Mouse (Mus musculus) stomach, embryonic 16.5 days (tissue): Measurements from ENCODE around the gene Mad2l2. TPM values are rescaled to one million over a fixed set of nuclear protein-coding genes. Genes with fewer than 3 reads are reported as not detected.
"Not testable (repeated sequence)": the region's sequence is repeated elsewhere in the genome, so short reads cannot be mapped to it uniquely, and the experiment has no call there.

Experiments used
- ATAC-seq: fragments of 200-750 bp; cut with Nextera tagmentation; 2 replicates; pipeline ENCODE4 v1.8.0; 2017; ENCODE audit warnings: moderate number of reproducible peaks, moderate TSS enrichment; ENCODE audit not compliant: insufficient read depth, low FRiP score
- H3K27ac ChIP-seq: fragments of 300-500 bp; sonication (generic); 2 replicates; pipeline ENCODE4 v1.5.1; 2014; ENCODE audit warnings: low read length
- H3K27me3 ChIP-seq: fragments of 300-500 bp; sonication (generic); 2 replicates; pipeline ENCODE4 v1.6.1; 2014; ENCODE audit warnings: low read length, control low read depth, mixed read lengths; ENCODE audit not compliant: control insufficient read depth, insufficient read depth
- H3K36me3 ChIP-seq: fragments of 300-500 bp; sonication (generic); 2 replicates; pipeline ENCODE4 v1.6.1; 2014; ENCODE audit warnings: low read length; ENCODE audit not compliant: control insufficient read depth, insufficient read depth
- H3K4me1 ChIP-seq: fragments of 300-500 bp; sonication (generic); 2 replicates; pipeline ENCODE4 v1.6.1; 2014; ENCODE audit warnings: low read length, control low read depth, mixed read lengths; ENCODE audit not compliant: control insufficient read depth, insufficient read depth
- H3K4me2 ChIP-seq: fragments of 300-500 bp; sonication (generic); 2 replicates; pipeline ENCODE4 v1.6.1; 2014; ENCODE audit warnings: low read depth, low read length, mixed read lengths
- H3K4me3 ChIP-seq: fragments of 300-500 bp; sonication (generic); replicated peaks from 2 replicates; pipeline ENCODE4 v1.5.1; 2014; ENCODE audit warnings: mild to moderate bottlenecking, low read length
- H3K9ac ChIP-seq: fragments of 300-500 bp; sonication (generic); 2 replicates; pipeline ENCODE4 v1.6.1; 2014; ENCODE audit warnings: low read length
- H3K9me3 ChIP-seq: fragments of 300-500 bp; sonication (generic); replicated peaks from 2 replicates; pipeline ENCODE4 v1.6.1; 2016; ENCODE audit warnings: low read length, control low read depth; ENCODE audit not compliant: control insufficient read depth
- WGBS: fragments of 180-500 bp; shearing (Covaris S2); extraction: QIAGEN DNeasy Blood & Tissue Kit; methylation state at CpG from one replicate; pipeline ENCODE4 v1.1.7; 2014; 5-methylcytosine and 5-hydroxymethylcytosine counted together
- polyA plus RNA-seq: library from polyadenylated mRNA; unstranded; fragments of >200 nt; fragmentation: Nextera tagmentation; extraction: Ambion mirVana; gene quantifications from 2 replicates; pipeline ENCODE4 v1.2.1, GENCODE M21; 2015

The Mad2l2 gene
- polyA plus RNA-seq, 1 experiment from 2014 or later = 35.1 TPM

- H3K9ac ChIP-seq = no peak overlapping the region
- peaks cover 72% of the 10 kb centered on the region for H3K27me3 ChIP-seq
- 27% methylated on average over 15 of the region's 15 CpGs for whole genome bisulfite sequencing
- H3K4me2 ChIP-seq = no peak overlapping the region
- no peak overlapping the region for H3K27ac ChIP-seq
- no peak overlapping the region for H3K4me3 ChIP-seq
- no peak; the same call in 1 of the 2 replicates for ATAC-seq
- H3K9me3 ChIP-seq = no peaks in the 10 kb centered on the region
- no peaks in the 10 kb centered on the region for H3K36me3 ChIP-seq
- H3K4me1 ChIP-seq = peaks cover under 1% of the 10 kb centered on the region; the same call in 1 of the 2 replicates
These were observed 39.4 kb downstream of the Mad2l2 start for GRCm38 (mm10) chr4:148169586-148169985.

GRCm38 (mm10) chr4:148170842-148171241 lies 40.7 kb downstream of the Mad2l2 start:
- Histone ChIP-seq H3K36me3 (no peaks in the 10 kb centered on the region), H3K27me3 (peaks cover 72% of the 10 kb centered on the region), H3K9ac (no peak overlapping the region), H3K27ac (no peak overlapping the region), H3K4me2 (no peak overlapping the region), H3K9me3 (no peaks in the 10 kb centered on the region), H3K4me3 (no peak overlapping the region), H3K4me1 (no peaks in the 10 kb centered on the region)
- 5% methylated on average over 2 of the region's 2 CpGs for WGBS
- no peak for ATAC-seq

- H3K36me3 ChIP-seq = no peaks in the 10 kb centered on the region
- no peaks in the 10 kb centered on the region for H3K4me1 ChIP-seq
- H3K9ac ChIP-seq = no peak overlapping the region
- ATAC-seq = no peak
- no peak overlapping the region for H3K27ac ChIP-seq
- no peak overlapping the region for H3K4me2 ChIP-seq
- WGBS = 40% methylated on average over 3 of the region's 3 CpGs
- H3K9me3 ChIP-seq = no peaks in the 10 kb centered on the region
- H3K27me3 ChIP-seq = peaks cover 72% of the 10 kb centered on the region
- H3K4me3 ChIP-seq = no peak overlapping the region
These were observed 41.1 kb downstream of the Mad2l2 start for GRCm38 (mm10) chr4:148171261-148171660.

- Histone ChIP-seq H3K4me2 (no peak overlapping the region), H3K4me1 (no peaks in the 10 kb centered on the region), H3K4me3 (no peak overlapping the region), H3K9me3 (no peaks in the 10 kb centered on the region), H3K27ac (no peak overlapping the region), H3K9ac (no peak overlapping the region), H3K36me3 (no peaks in the 10 kb centered on the region), H3K27me3 (peaks cover 60% of the 10 kb centered on the region)
- WGBS = 2% methylated on average over 30 of the region's 30 CpGs
- ATAC-seq = no peak
These were observed 43.8 kb downstream of the Mad2l2 start for GRCm38 (mm10) chr4:148173811-148174494.

- ATAC-seq = no peak
- no peak overlapping the region for H3K9ac ChIP-seq
- WGBS = 18% methylated on average over 12 of the region's 12 CpGs
These were observed 44.3 kb downstream of the Mad2l2 start for GRCm38 (mm10) chr4:148174495-148174862.

GRCm38 (mm10) chr4:148176603-148177002 lies 46.4 kb downstream of the Mad2l2 start:
- H3K9me3 ChIP-seq, ATAC-seq, H3K9ac ChIP-seq, H3K4me1 ChIP-seq, H3K27ac ChIP-seq, H3K4me3 ChIP-seq, H3K36me3 ChIP-seq, H3K4me2 ChIP-seq: not testable (repeated sequence)
- WGBS = 56% methylated on average over 5 of the region's 6 CpGs
- peaks cover 45% of the 10 kb centered on the region for H3K27me3 ChIP-seq

More at GRCm38 (mm10) chr4:148174495-148174862, 44.3 kb downstream of the Mad2l2 start:
- Histone ChIP-seq H3K27ac (no peak overlapping the region), H3K27me3 (peaks cover 58% of the 10 kb centered on the region), H3K4me3 (no peak overlapping the region), H3K4me1 (no peaks in the 10 kb centered on the region), H3K9me3 (no peaks in the 10 kb centered on the region), H3K36me3 (no peaks in the 10 kb centered on the region), H3K4me2 (no peak overlapping the region)

- no peak overlapping the region for H3K4me2 ChIP-seq
- no peak for ATAC-seq
- no peak overlapping the region for H3K27ac ChIP-seq
- H3K27me3 ChIP-seq = peaks cover 35% of the 10 kb centered on the region
- H3K9ac ChIP-seq = no peak overlapping the region
- no peaks in the 10 kb centered on the region for H3K36me3 ChIP-seq
- no peaks in the 10 kb centered on the region for H3K9me3 ChIP-seq
- H3K4me3 ChIP-seq = no peak overlapping the region
- no peaks in the 10 kb centered on the region for H3K4me1 ChIP-seq
These were observed 47.5 kb downstream of the Mad2l2 start for GRCm38 (mm10) chr4:148177716-148178115.

- no peaks in the 10 kb centered on the region for H3K36me3 ChIP-seq
- H3K27ac ChIP-seq = no peak overlapping the region
- H3K27me3 ChIP-seq = no peaks in the 10 kb centered on the region
- WGBS = 84% methylated on average over 12 of the region's 12 CpGs
- H3K4me3 ChIP-seq = no peak overlapping the region
- no peak overlapping the region for H3K4me2 ChIP-seq
- no peak for ATAC-seq
- H3K9me3 ChIP-seq = no peaks in the 10 kb centered on the region
- no peak overlapping the region for H3K9ac ChIP-seq
- no peaks in the 10 kb centered on the region for H3K4me1 ChIP-seq
These were observed 51.3 kb downstream of the Mad2l2 start for GRCm38 (mm10) chr4:148181483-148181882.

GRCm38 (mm10) chr4:148182363-148182762 lies 52.2 kb downstream of the Mad2l2 start:
- Histone ChIP-seq H3K27me3 (no peaks in the 10 kb centered on the region), H3K4me2 (no peak overlapping the region), H3K36me3 (no peaks in the 10 kb centered on the region), H3K4me3 (no peak overlapping the region), H3K27ac (no peak overlapping the region), H3K9ac (no peak overlapping the region), H3K9me3 (no peaks in the 10 kb centered on the region), H3K4me1 (no peaks in the 10 kb centered on the region)
- 43% methylated on average over 8 of the region's 8 CpGs for WGBS
- no peak for ATAC-seq
